Mouse (Mus musculus) forelimb bud, embryonic 11.5 days (tissue): ENCODE measurements around the gene Msi1.

ENCODE experiments used
- DNase-seq: peaks from one replicate; pipeline ENCODE4 v3.0.0-alpha.2; 2012; ENCODE audit warnings: low read depth, low spot score

The Msi1 gene

GRCm38 (mm10) chr5:115465642-115466420, 36.4 kb downstream of the Msi1 start, which contains the start of gene Pla2g1b:
Gene Pla2g1b, plus strand, starts transcription at chr5:115466262.
- no peak for DNase-seq

GRCm38 (mm10) chr5:115469791-115470190, 40.4 kb downstream of the Msi1 start:
- DNase-seq, result no peak

GRCm38 (mm10) chr5:115470766-115471531, 41.5 kb downstream of the Msi1 start:
- peak; percentile 64 for DNase-seq

DNA sequence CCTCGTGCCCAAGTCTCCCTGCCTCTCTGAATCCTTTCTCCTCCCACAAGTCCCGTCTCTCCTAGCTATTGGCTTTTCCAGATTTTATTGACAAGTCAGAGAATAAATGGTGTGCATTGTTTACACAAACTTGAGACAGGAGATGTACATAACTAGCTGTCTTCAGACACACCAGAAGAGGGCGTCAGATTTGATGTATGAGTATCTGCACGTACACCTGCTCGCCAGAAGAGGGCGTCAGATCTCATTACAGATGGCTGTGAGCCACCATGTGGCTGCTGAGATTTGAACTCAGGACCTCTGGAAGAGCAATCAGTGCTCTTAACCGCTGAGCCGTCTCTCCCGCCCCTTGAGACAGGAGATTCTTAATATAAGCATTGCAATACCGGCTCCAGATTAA, 43.8 kb downstream of the Msi1 start:
- DNase-seq, result no peak

- no peak for DNase-seq
Observed at GRCm38 (mm10) chr5:115474174-115474828, 44.9 kb downstream of the Msi1 start.

DNA sequence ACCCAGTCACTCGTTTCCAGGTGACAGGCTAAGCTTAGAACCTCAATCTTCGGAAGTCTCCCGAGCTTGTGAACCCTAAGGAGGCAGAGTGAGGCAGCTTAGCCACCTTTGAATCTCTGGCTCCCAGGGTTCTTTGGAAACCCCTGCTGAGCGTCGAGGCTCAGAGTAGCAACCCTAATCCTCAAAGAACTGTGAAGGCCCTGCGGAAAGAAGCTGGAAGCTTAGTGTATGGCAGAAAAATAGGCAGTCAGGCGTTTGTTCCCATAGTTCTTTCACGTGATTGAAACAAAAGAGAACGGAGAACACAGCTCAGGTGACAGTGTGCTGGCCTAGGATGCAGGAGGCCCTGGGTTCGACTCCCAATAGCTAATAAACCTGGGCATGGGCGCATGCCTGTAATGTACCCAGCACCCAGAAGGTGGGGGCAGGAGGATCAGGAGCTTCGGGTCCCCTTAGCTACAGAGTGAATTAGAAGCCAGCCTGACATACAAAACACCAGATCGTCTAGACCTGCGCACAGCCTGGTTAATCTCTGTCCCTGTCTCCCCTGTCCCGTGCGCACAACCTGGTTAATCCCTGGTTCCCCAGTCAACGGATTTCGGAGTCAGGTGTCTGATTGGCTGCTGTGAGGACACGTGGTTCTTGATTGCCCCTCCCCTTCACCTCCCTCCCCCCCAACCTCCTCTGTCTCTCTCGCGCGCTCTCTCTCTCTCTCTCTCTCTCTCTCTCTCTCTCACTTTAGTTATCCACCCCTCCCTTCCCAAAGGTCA, 46.1 kb downstream of the Msi1 start:
- peak; percentile 61 for DNase-seq

- no peak for DNase-seq
Observed at GRCm38 (mm10) chr5:115476107-115476727, 46.8 kb downstream of the Msi1 start.

DNA sequence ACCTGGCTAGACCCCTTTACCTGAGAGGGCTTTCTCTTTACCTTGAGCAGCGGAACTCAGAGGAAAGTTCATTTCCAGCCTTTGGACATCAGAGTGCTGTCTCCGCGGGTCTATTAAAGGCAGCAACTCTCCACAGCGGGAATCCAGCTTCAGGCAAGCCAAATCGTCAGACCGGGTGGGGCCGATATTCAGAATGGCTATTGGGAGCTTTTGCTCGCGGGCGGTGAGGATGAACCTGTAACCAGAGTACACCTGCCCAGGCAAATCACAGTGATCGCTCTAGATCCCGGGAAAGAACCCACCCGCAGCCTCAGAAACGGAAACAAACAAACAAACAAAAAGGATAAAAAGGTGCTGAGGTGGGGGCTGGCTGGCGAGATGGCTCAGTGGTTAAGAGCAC, 50.2 kb downstream of the Msi1 start:
- no peak for DNase-seq

GRCm38 (mm10) chr5:115480101-115480500, 50.7 kb downstream of the Msi1 start:
- DNase-seq, result no peak

GRCm38 (mm10) chr5:115482390-115483265, 53.2 kb downstream of the Msi1 start:
- DNase-seq, result no peak

GRCm38 (mm10) chr5:115483385-115483784, 54.0 kb downstream of the Msi1 start:
- DNase-seq, result no peak

GRCm38 (mm10) chr5:115483947-115484920, 54.8 kb downstream of the Msi1 start, which contains the start of gene Sirt4:
Gene Sirt4, minus strand, starts transcription at chr5:115484725.
- peak; percentile 93 for DNase-seq

DNA sequence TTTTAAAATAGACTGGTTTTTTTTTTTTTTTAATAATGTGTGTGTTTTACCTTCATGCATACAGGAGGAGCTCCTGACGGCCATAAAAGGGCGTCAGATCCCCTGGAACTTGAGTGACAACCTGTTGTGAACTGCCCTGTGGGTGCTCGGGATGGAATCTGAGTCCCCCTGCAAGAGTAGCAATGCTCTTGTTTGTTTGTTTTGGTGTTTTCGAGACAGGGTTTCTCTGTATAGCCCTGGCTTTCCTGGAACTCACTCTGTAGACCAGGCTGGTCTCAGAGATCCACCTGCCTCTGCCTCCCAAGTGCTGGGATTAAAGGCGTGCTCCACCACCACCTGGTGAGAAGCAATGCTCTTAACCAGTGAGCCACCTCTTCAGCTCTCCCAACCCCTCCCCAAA, 55.6 kb downstream of the Msi1 start:
- no peak for DNase-seq

DNA sequence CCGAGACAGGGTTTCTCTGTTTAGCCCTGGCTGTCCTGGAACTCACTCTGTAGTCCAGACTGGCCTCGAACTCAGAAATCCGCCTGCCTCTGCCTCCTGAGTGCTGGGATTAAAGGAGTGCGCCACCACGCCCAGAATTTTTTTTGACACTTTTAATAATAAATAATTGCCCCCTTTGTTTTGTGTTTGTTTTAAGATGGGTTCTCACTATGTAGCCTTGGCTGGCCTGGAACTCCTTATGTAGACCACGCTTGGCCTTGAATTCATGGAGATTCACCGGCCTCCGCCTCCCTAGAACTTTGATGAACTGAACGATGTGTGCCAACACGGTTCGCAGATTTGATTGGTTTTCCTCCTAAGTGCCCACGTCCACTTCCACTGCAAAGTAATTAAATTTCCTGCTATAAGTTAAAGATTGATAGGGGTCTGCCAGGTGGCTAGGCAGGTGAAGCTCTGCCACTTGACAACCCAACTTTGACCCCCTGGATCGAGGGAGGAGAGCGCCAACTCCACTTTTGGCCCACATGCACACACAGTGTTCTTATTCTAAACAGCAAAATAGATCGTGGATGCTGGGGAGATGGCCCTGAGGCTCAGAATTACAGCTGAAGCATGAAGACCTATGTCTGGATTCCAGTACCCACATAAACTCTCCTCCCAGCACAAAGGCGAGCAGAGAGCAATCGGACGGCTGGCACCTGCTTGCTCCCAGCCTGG, 56.2 kb downstream of the Msi1 start:
- no peak for DNase-seq

DNA sequence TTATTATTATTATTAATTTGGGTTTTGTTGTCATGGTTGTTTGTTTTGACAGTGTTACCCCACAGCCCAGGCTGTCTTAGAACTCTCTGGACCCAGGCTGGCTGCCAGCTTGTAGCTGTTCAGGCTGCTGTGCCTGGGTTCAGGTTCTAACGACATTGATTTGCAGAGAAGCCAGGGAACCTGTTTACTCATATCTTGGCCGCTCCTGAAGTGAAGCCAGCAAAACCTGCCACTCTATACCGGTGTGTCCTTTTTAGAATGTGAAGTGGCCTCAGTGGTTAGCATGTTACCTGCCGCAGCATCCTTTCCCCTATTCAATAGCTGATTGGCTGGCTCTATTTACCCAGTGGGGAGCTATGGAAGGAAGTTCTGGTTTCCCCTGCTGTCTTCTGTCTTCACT, 57.3 kb downstream of the Msi1 start:
- DNase-seq, result no peak

- DNase-seq, result no peak
Observed at GRCm38 (mm10) chr5:115487353-115487752, 58.0 kb downstream of the Msi1 start.

DNA sequence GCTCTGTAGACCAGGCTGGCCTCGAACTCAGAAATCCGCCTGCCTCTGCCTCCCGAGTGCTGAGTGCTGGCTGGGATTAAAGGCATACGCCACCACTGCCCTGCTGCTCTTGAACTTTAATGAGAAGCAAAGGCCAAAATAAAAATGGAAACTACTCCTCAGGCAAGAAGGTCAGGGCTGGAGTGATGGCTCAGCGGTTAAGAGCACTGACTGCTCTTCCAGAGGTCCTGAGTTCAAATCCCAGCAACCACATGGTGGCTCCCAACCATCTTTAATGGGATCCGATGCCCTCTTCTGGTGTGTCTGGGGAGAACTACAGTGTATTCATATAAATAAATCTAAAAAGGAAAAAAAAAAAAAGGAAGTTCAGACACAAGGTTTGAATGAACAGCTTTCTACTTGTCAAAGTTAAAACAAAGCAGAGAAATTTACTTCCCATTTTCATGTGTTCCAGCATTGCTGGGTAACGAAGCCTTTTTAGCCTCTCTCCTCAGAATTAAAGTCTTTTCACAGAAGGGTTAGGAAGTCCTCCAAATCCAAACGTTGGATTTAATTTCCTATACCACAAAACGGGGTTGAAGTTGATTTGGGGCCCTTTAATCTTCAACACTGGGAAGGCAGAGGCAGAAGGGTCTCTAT, 58.7 kb downstream of the Msi1 start:
- DNase-seq, result no peak
